Mouse (Mus musculus) cerebellum, adult 2 months (tissue): Measurements from ENCODE around the gene Galnt15. TPM values are rescaled to one million over a fixed set of nuclear protein-coding genes. Genes with fewer than 3 reads are reported as not detected.
A peak's percentile ranks its signal among the peaks of the same experiment; 100 is the strongest.
"Not testable (repeated sequence)": the region's sequence is repeated elsewhere in the genome, so short reads cannot be mapped to it uniquely, and the experiment has no call there.

ENCODE experiments used
- DNase-seq, 2 experiments: peaks; one replicate each; pipeline ENCODE4 v3.0.0; 2021
- H3K27ac ChIP-seq: fragments of 200-500 bp; 2 replicates; pipeline ENCODE4 v1.5.1; 2012; ENCODE audit warnings: low read length, control low read depth, inconsistent platforms; ENCODE audit not compliant: insufficient read depth
- H3K27me3 ChIP-seq: fragments of 200-500 bp; 2 replicates; pipeline ENCODE4 v1.6.1; 2012; ENCODE audit warnings: inconsistent platforms, mild to moderate bottlenecking, low read length, moderate library complexity; ENCODE audit not compliant: control insufficient read depth, insufficient read depth
- H3K4me1 ChIP-seq: fragments of 200-500 bp; 2 replicates; pipeline ENCODE4 v1.6.1; 2011; ENCODE audit warnings: low read length; ENCODE audit not compliant: control insufficient read depth, insufficient read depth
- H3K4me3 ChIP-seq: fragments of 200-500 bp; replicated peaks from 2 replicates; pipeline ENCODE3; 2011; ENCODE audit warnings: mild to moderate bottlenecking, low read depth, low read length, control low read depth; ENCODE audit not compliant: insufficient read depth
- CTCF ChIP-seq: fragments of 200-500 bp; IDR thresholded peaks from 2 replicates; pipeline ENCODE4 v1.5.1; 2011; ENCODE audit warnings: low read depth, mild to moderate bottlenecking, control low read depth, low read length, moderate library complexity, borderline replicate concordance; ENCODE audit not compliant: insufficient read depth
- POLR2A ChIP-seq: fragments of 200-500 bp; IDR thresholded peaks from 2 replicates; pipeline ENCODE4 v1.6.1; 2011; ENCODE audit warnings: low read length, control low read depth, borderline replicate concordance; ENCODE audit not compliant: insufficient read depth
- WGBS: fragments of 180-500 bp; shearing (Covaris S2); methylation state at CpG from one replicate; pipeline ENCODE4 v1.1.7; 2018; 5-methylcytosine and 5-hydroxymethylcytosine counted together
- polyA plus RNA-seq: library from polyadenylated mRNA; depleted of rRNA; stranded (reverse); fragments of >200 nt; gene quantifications from 2 replicates; pipeline ENCODE4 v1.2.3, GENCODE M21; 2012

Galnt15 gene
- polyA plus RNA-seq, 1 experiment, result 14.5 TPM

DNA sequence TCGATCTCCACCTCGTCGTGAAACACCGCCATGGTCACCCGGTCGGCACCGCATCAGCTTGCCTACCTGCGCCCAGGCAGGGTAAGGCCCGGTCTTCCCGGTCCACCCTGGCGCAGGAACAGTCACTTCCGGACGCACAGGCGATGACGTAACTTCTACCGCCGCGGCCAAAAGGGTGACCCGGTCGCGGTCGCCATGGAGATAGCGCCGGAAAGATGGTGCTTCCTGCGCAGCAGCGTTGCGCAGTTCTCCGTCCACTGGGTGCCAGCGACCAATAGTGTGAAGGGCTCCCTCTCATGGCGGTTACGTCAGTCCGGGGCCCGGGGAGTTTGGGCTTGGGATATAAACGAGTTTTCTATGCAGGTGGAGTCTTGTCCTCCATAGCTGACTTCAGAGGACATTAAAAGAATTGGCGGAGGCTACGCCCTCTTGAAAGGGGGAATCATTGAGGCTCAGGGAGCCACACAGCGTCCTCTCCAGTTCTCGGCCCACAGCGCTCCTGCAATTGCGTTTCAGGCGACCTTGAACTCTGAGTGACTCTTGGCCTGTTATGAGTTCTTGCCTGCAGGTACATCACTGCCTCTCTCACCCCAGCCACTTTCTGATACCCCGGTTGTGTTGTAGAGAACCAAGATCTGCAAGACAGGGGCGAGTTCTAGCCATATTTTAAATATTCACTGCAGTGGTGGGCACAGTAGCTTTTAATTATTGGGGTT, 56.9 kb downstream of the Galnt15 start, which contains the start of gene Dph3:
TSS of gene Dph3 (minus strand) at position 244 of the 716 bp plus-strand sequence.
- H3K27me3 ChIP-seq, result no peaks in the 10 kb centered on the region
- peak; percentile 99 to 100 for DNase-seq
- H3K4me1 ChIP-seq, result no peaks in the 10 kb centered on the region
- H3K27ac ChIP-seq, result peak within 1 kb of the TSS; percentile 67
- TF ChIP-seq CTCF (peak; percentile 40; the same call in 1 of the 2 replicates), POLR2A (peak; percentile 88)
- under 1% methylated on average over 43 of the region's 43 CpGs for WGBS
- H3K4me3 ChIP-seq, result peak within 1 kb of the TSS; percentile 61

DNA sequence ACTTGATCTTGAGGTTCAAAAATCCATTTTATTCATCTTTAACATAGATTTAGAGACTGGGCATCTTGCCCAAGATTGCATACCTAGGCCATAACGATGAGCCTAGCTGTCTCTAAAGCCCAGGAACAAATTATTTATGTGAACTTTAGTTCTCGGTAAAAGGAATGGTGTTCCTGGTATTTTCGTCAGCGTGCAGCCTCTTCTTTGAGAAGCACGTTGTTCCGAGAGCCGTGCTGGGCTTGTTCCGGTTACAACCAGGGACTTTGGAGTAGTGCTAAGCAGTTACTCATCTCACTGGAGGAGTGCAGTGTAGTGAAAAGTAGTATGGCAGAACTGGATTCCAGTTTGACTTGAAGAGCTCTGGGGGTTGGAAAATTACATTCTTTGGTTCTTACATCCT, 57.4 kb downstream of the Galnt15 start:
- Histone ChIP-seq H3K27me3 (no peaks in the 10 kb centered on the region), H3K27ac (peak overlapping the region; percentile 55; the same call in 1 of the 2 replicates), H3K4me1 (no peaks in the 10 kb centered on the region), H3K4me3 (peak overlapping the region; percentile 61)
- 7% methylated on average over 8 of the region's 8 CpGs for WGBS
- TF ChIP-seq POLR2A (no peak), CTCF (no peak)
- DNase-seq, result no peak

DNA sequence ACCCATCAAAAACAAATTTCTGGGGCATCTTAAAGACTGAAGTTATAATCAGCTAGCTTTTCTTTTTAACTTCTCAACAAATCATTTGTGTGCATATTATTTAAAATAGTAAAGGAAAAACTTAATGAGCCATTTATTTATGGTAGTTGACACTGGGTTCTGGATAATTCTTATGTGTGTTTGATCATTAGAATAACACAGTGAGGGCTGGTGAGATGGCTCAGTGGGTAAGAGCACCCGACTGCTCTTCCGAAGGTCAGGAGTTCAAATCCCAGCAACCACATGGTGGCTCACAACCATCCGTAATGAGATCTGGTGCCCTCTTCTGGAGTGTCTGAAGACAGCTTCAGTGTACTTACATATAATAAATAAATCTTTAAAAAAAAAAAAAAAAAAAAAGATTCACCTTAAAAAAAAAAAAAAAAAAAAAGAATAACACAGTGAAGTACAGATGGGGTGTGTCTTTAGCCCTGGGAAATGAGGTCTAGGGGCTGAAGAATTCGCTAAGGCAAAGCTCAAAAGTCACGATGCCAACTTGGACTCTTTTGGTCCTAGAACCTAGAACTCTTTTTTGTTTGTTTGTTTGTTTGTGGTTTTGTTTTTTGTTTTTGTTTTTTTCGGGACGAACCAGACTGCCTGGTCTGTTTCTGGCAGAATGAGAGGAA, 58.9 kb downstream of the Galnt15 start:
- not testable (repeated sequence) for DNase-seq, H3K27ac ChIP-seq, H3K27me3 ChIP-seq, H3K4me3 ChIP-seq, H3K4me1 ChIP-seq
- 85% methylated on average over 7 of the region's 7 CpGs for WGBS

DNA sequence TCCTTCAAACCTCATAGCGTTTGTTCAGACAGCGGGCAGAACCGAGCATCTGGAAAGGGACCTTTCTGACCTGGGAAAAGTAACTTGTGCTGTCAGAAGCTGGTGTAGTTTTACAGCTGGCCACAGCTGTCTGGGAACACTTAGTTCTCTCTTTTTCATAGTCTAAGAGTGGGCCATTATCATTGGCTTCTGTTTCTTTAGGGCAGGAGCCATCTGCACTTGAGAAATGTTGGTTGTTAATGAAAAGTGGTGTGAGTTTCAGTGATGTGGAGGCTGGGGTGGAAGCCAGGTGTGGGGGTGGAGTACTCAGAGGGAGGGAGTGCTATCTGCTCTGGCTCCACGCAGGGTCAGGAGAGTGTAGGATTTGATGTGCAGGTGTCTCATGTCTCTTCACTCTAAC, 62.3 kb downstream of the Galnt15 start:
- TF ChIP-seq POLR2A, result no peak
- TF ChIP-seq CTCF, result no peak
- Histone ChIP-seq H3K4me3 (no peak overlapping the region), H3K27me3 (no peaks in the 10 kb centered on the region), H3K27ac (no peak overlapping the region), H3K4me1 (no peaks in the 10 kb centered on the region)
- no peak for DNase-seq
- 84% methylated on average over 4 of the region's 4 CpGs for WGBS

DNA sequence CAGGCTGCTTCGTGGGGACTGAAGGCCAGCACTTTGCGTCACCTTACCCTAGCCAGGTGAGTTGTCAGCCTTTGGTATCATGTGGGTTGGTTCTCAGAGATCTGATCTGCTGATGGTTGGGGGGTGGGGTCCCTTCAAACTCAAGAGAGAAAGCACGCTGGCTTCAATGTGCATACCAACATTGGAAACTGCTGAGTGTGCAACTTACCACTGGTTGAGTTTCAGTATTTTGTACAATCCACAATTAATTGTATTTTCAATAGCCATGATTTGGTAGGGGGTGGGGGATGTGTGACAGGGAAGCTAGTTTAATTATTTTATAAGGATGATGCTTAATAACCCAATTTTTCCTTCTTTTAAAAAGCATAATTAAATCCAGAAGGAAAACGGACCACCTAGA, 62.9 kb downstream of the Galnt15 start:
- WGBS, result 91% methylated on average over 4 of the region's 4 CpGs
- no peaks in the 10 kb centered on the region for H3K4me1 ChIP-seq
- H3K27me3 ChIP-seq, result no peaks in the 10 kb centered on the region
- H3K4me3 ChIP-seq, result no peak overlapping the region
- no peak overlapping the region for H3K27ac ChIP-seq
- DNase-seq, result no peak
- TF ChIP-seq POLR2A (no peak), CTCF (no peak)

DNA sequence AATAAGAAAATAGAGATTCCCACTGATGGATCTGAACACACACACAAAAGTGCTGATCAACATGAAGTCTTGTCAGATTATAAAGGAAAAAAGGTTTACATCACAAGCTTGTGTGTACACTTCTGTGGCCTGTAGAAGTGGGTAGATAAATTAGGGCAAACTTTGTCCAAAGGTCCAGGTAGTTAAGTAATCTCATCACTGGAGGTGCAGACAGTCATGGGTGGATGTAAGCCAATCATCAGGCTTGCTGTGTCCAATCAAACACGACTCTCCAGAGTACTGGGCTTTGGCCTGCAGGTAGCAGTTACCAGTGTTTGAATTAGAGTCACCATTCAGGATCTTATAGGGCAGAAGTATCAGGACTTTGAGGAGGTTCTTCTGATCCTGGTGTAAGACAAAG, 64.2 kb downstream of the Galnt15 start:
- Histone ChIP-seq H3K4me3 (no peak overlapping the region), H3K4me1 (no peaks in the 10 kb centered on the region), H3K27me3 (no peaks in the 10 kb centered on the region), H3K27ac (no peak overlapping the region)
- no peak for DNase-seq
- 67% methylated on average over 1 of the region's 1 CpGs for WGBS
- TF ChIP-seq POLR2A (no peak), CTCF (no peak)

DNA sequence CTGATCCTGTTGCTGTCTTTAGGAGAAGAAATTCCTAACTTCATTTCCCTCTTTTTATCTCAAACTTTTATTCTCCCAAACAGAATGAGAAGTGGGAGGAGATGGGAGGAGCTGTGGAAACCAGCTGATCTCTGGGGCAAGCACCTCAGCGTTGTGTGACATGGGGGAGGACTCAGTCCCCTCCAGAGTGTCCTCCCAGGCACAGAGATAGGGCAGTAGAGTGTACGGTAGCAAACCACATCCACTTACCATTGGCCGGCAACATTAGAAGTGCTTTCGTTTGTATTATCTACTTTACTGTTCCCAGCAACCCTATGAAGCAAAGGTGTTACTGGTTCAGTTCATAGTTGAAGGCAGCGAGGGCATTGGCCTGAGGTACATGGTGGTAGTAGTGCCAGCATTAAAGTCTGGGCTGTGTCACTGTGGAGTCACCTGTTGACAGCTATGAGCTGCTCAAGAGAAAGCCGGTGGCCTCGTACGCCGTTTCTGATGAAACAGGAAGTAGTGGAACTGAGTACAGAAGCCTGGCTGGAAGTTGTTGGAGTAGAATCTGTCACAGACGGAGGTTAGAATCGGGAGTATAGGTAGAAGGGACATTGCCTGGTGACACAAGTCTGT, 64.8 kb downstream of the Galnt15 start:
- no peak for TF ChIP-seq CTCF
- TF ChIP-seq POLR2A, result no peak
- 91% methylated on average over 11 of the region's 11 CpGs for WGBS
- Histone ChIP-seq H3K4me3 (no peak overlapping the region), H3K27ac (no peak overlapping the region), H3K27me3 (no peaks in the 10 kb centered on the region), H3K4me1 (no peaks in the 10 kb centered on the region)
- DNase-seq, result no peak

DNA sequence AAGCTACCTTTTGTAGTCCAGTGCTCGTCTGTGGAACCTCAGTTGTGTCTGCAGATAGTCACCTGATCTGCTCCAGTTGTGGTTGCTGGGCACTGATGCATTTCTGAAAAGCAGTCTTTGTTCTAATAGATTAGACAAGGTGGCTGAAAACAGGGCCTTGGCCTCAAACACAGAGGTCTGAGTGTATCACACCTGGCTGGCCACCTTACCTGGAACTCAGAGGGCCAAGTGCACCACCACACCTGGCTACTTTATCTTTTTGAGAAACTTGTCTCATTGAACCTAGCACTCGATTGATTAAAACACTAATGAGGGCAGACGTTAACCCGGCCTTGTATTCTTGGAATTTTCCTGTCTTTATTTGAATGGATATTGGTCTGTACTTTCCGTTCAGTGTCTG, 66.9 kb downstream of the Galnt15 start:
- Histone ChIP-seq H3K27me3 (no peaks in the 10 kb centered on the region), H3K4me1 (no peaks in the 10 kb centered on the region), H3K4me3 (no peak overlapping the region), H3K27ac (no peak overlapping the region)
- no peak for DNase-seq
- TF ChIP-seq POLR2A, result no peak
- TF ChIP-seq CTCF, result no peak
- WGBS, result 89% methylated on average over 5 of the region's 5 CpGs

DNA sequence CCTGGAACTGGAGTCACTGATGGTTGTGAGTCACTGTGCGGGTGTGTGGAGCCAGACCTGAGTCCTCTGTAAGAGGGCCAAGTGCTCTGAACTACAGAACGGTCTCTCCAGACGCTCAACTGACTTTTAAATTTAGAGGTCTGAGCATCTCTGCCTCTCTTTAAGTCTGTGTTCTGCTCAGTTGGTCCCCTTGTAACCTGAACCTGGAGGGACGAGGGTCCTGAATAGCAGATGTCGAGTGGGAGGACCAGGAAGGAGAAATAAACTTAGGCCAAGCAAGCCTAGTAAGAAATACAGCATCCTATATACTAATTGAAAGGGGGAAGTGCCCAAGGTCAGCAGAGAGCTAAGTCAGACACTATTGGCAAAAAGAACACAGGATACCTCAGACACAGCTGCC, 68.0 kb downstream of the Galnt15 start:
- 88% methylated on average over 5 of the region's 5 CpGs for WGBS
- H3K27me3 ChIP-seq, result no peaks in the 10 kb centered on the region
- DNase-seq, result no peak
- no peak overlapping the region for H3K27ac ChIP-seq
- TF ChIP-seq POLR2A, result no peak
- TF ChIP-seq CTCF, result no peak
- no peaks in the 10 kb centered on the region for H3K4me1 ChIP-seq
- H3K4me3 ChIP-seq, result no peak overlapping the region
